Mouse (Mus musculus) bone marrow macrophage, adult 2 months (primary cell): Measurements from ENCODE around the gene Fmnl1. TPM values are rescaled to one million over a fixed set of nuclear protein-coding genes. Genes with fewer than 3 reads are reported as not detected.
A peak's percentile ranks its signal among the peaks of the same experiment; 100 is the strongest.

Experiments
- H3K27ac ChIP-seq: 2 replicates; pipeline ENCODE4 v1.5.1; 2012; ENCODE audit warnings: low read depth, low read length; ENCODE audit not compliant: insufficient read depth
- H3K4me1 ChIP-seq: 2 replicates; pipeline ENCODE4 v1.6.1; 2012; ENCODE audit warnings: low read length; ENCODE audit not compliant: control insufficient read depth, insufficient read depth
- H3K4me3 ChIP-seq: 2 replicates; pipeline ENCODE4 v1.5.1; 2012; ENCODE audit warnings: mild to moderate bottlenecking, low read length, moderate library complexity; ENCODE audit not compliant: insufficient read depth
- CTCF ChIP-seq: IDR thresholded peaks from 2 replicates; pipeline ENCODE4 v1.5.1; 2012; ENCODE audit warnings: low read depth, mild to moderate bottlenecking, low read length, moderate library complexity
- POLR2A ChIP-seq: IDR thresholded peaks from 2 replicates; pipeline ENCODE4 v1.6.1; 2012; ENCODE audit warnings: mild to moderate bottlenecking, low read depth, low read length, borderline replicate concordance
- polyA plus RNA-seq: library from polyadenylated mRNA; stranded (reverse); fragments of >200 nt; gene quantifications from 2 replicates; pipeline ENCODE4 v1.2.4, GENCODE M21; 2012; ENCODE audit not compliant: missing spikeins, insufficient read depth, insufficient read length

Fmnl1 gene
- polyA plus RNA-seq, 1 experiment: 241 TPM

GRCm38 (mm10) chr11:103141101-103141943 is 29.6 kb upstream of the Fmnl1 start:
- Histone ChIP-seq H3K4me3 (no peak overlapping the region), H3K27ac (peak overlapping the region; percentile 72), H3K4me1 (peaks cover 57% of the 10 kb centered on the region)
- TF ChIP-seq CTCF (no peak), POLR2A (no peak)

GRCm38 (mm10) chr11:103141944-103142255 is 29.0 kb upstream of the Fmnl1 start:
- Histone ChIP-seq H3K4me3 (peak overlapping the region; percentile 16; the same call in 1 of the 2 replicates), H3K4me1 (peaks cover 60% of the 10 kb centered on the region), H3K27ac (peak overlapping the region; percentile 72)
- TF ChIP-seq CTCF (no peak), POLR2A (no peak)

- Histone ChIP-seq H3K4me1 (peaks cover 67% of the 10 kb centered on the region), H3K4me3 (peak overlapping the region; percentile 31), H3K27ac (peak overlapping the region; percentile 72)
- TF ChIP-seq CTCF (no peak), POLR2A (no peak)
These were observed 28.3 kb upstream of the Fmnl1 start for GRCm38 (mm10) chr11:103142441-103143182.

GRCm38 (mm10) chr11:103144309-103145285 is 26.3 kb upstream of the Fmnl1 start:
- Histone ChIP-seq H3K27ac (peak overlapping the region; percentile 73), H3K4me3 (no peak overlapping the region), H3K4me1 (peaks cover 82% of the 10 kb centered on the region)
- TF ChIP-seq CTCF: no peak
- no peak for TF ChIP-seq POLR2A

- no peak for TF ChIP-seq POLR2A
- TF ChIP-seq CTCF: no peak
- Histone ChIP-seq H3K4me3 (no peak overlapping the region), H3K27ac (peak overlapping the region; percentile 96), H3K4me1 (peaks cover 76% of the 10 kb centered on the region)
These were observed 24.5 kb upstream of the Fmnl1 start for GRCm38 (mm10) chr11:103146386-103146785.

- H3K4me1 ChIP-seq: peaks cover 65% of the 10 kb centered on the region
- peak overlapping the region; percentile 96 for H3K27ac ChIP-seq
- TF ChIP-seq CTCF: no peak
- no peak for TF ChIP-seq POLR2A
- no peak overlapping the region for H3K4me3 ChIP-seq
These were observed 23.1 kb upstream of the Fmnl1 start for GRCm38 (mm10) chr11:103147766-103148165.

- Histone ChIP-seq H3K4me1 (peaks cover 50% of the 10 kb centered on the region), H3K27ac (no peak overlapping the region), H3K4me3 (no peak overlapping the region)
- TF ChIP-seq POLR2A (no peak), CTCF (no peak)
These were observed 21.1 kb upstream of the Fmnl1 start for GRCm38 (mm10) chr11:103149771-103150170.

GRCm38 (mm10) chr11:103158621-103159478 is 12.1 kb upstream of the Fmnl1 start:
- no peak overlapping the region; the same call in 1 of the 2 replicates for H3K27ac ChIP-seq
- H3K4me3 ChIP-seq: peak overlapping the region; percentile 40
- no peak for TF ChIP-seq POLR2A
- peak; percentile 76 for TF ChIP-seq CTCF

GRCm38 (mm10) chr11:103160738-103161137 is 10.2 kb upstream of the Fmnl1 start:
- TF ChIP-seq CTCF: no peak
- no peak for TF ChIP-seq POLR2A
- no peak overlapping the region for H3K27ac ChIP-seq
- peaks cover 11% of the 10 kb centered on the region for H3K4me1 ChIP-seq
- no peak overlapping the region for H3K4me3 ChIP-seq

More at GRCm38 (mm10) chr11:103158621-103159478, 12.1 kb upstream of the Fmnl1 start:
- H3K4me1 ChIP-seq: peaks cover 11% of the 10 kb centered on the region
